Mouse (Mus musculus) urinary bladder, adult 2 months (tissue): ENCODE results near the gene Ndufa4. TPM values are rescaled to one million over a fixed set of nuclear protein-coding genes. Genes with fewer than 3 reads are reported as not detected.
"Not testable (repeated sequence)": the region's sequence is repeated elsewhere in the genome, so short reads cannot be mapped to it uniquely, and the experiment has no call there.

ENCODE experiments used
- DNase-seq: peaks from one replicate; pipeline ENCODE4 v3.0.0; 2022; ENCODE audit warnings: low spot score
- polyA plus RNA-seq: library from polyadenylated mRNA; depleted of rRNA; stranded (reverse); fragments of >200 nt; gene quantifications from 2 replicates; pipeline ENCODE4 v1.2.3, GENCODE M21; 2012; rRNA removed

The Ndufa4 gene
- 769 and 991 TPM in 2 replicates for polyA plus RNA-seq

- DNase-seq: peak; percentile 87
These were observed at the start of gene Ndufa4, which contains the start of gene Phf14 for GRCm38 (mm10) chr6:11907269-11908032. TSS of gene Ndufa4 (minus strand) at chr6:11907497. TSS of gene Phf14 (plus strand) at chr6:11907809.

- no peak for DNase-seq
These were observed 40.8 kb upstream of the Ndufa4 start for GRCm38 (mm10) chr6:11948100-11948499.

GRCm38 (mm10) chr6:11942089-11942488 lies 34.8 kb upstream of the Ndufa4 start:
- no peak for DNase-seq

- no peak for DNase-seq
These were observed 33.6 kb upstream of the Ndufa4 start for GRCm38 (mm10) chr6:11940895-11941294.

- DNase-seq: no peak
These were observed 26.1 kb upstream of the Ndufa4 start for GRCm38 (mm10) chr6:11933403-11933802.

- no peak for DNase-seq
These were observed 20.2 kb upstream of the Ndufa4 start for GRCm38 (mm10) chr6:11927485-11927884.

- no peak for DNase-seq
These were observed 18.8 kb upstream of the Ndufa4 start for GRCm38 (mm10) chr6:11926082-11926595.

GRCm38 (mm10) chr6:11925496-11926041 lies 18.3 kb upstream of the Ndufa4 start:
- peak; percentile 65 for DNase-seq

GRCm38 (mm10) chr6:11908170-11908569 lies 873 bp upstream of the Ndufa4 start:
- no peak for DNase-seq

GRCm38 (mm10) chr6:11906890-11907268 lies 418 bp downstream of the Ndufa4 start:
- DNase-seq: no peak

GRCm38 (mm10) chr6:11900809-11901310 lies 6.4 kb downstream of the Ndufa4 start:
- DNase-seq: no peak

GRCm38 (mm10) chr6:11875364-11875763 lies 31.9 kb downstream of the Ndufa4 start:
- not testable (repeated sequence) for DNase-seq

Other genes starting within 250 kb of the Ndufa4 start
- gene Phf14, start 312 bp upstream of the Ndufa4 start, polyA plus RNA-seq: 24.7 and 25.1 TPM in 2 replicates